Mouse (Mus musculus): ENCODE measurements around the gene Fbxo48.

DNA sequence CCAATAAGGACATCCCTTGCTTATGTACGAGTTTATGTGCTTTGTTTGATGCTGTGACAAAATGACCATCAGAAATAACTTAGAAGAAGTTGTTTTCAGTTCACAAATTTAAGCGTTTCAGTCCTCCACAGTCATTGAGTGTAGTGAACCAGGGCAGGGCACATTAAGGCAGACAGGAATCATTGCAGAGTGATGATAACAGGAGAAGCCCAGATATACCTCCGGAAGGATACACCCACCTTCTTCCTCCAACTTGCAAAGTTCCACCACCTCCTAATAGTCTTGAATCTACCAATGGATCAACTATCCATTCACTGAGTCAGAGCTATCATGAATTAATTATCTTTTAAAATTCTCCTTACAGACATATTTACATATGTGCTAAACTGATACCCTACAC lies 20.9 kb downstream of the Fbxo48 start:
- TF ChIP-seq CTCF (IDR thresholded peaks at IDR 0.05; ENCODE audit: low read depth) = no peak
- TF ChIP-seq EP300 (optimal IDR thresholded peaks at IDR 0.05) = no peak

Data from stomach, postnatal 0 days (tissue).